Mouse (Mus musculus): ENCODE data around the gene Pigq.

DNA sequence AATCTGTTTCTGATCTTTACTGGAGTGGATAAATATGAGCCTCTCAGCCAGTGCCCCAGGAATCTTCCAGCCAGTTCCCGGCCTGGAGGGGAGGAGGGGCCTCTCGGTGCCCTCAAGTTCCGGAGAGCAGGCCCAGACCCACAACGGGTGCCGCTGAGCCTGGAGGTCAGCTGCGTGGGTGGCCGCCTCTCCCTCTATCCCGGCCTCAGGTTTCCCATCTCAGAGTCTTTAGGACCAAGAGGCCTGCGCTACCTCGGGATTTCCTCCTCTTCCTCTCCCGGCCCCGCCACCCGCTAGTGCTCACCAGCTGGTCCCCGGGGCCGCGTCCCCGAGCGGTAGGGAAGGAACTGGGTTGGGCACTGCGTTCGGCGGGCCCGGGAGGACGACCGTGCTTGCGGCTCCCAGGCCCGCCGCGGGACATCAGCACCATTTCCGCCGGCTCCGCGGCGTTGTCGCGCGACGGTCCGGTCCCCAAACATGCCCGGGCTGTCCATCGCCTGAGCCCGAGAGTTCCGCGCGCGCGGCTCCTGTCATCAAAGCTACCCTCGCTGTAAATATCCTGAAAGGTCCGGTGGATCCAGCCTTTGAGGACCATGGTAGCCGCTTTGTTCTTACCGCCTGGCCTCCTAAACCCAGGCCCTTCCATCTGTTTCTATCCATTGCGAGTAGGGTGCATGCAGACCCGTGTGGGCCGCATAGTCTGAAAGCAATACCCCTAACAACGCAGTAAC is 3.1 kb downstream of the Pigq start:
- TF ChIP-seq CTCF (IDR thresholded peaks at IDR 0.05; ENCODE audit: extremely low read depth, insufficient read depth, insufficient read length, insufficient replicate concordance) (no peak), POLR2A (IDR thresholded peaks at IDR 0.05; ENCODE audit: low read depth, low read length) (peak; percentile 62)

Data from spleen, adult 2 months (tissue).